Mouse (Mus musculus) G1E (cell line): Measurements from ENCODE around the gene Scaf11.

Experiments used
- CTCF ChIP-seq: IDR thresholded peaks from 2 replicates; pipeline ENCODE4 v1.5.1; 2012; ENCODE audit warnings: low read depth, low read length, inconsistent platforms, mixed read lengths
- GATA1 ChIP-seq: IDR thresholded peaks from 2 replicates; pipeline ENCODE4 v1.6.1; 2012; ENCODE audit warnings: borderline replicate concordance, low read length, inconsistent platforms, mixed read lengths
- TAL1 ChIP-seq: conservative IDR thresholded peaks from 2 replicates; pipeline ENCODE4 v1.6.1; 2012; ENCODE audit warnings: low read depth, low read length, inconsistent platforms, mixed read lengths

- no peak for TF ChIP-seq CTCF
- no peak for TF ChIP-seq TAL1
- no peak for TF ChIP-seq GATA1
These were observed 2.4 kb downstream of the Scaf11 start for GRCm38 (mm10) chr15:96458273-96458672.
